Mouse (Mus musculus): Measurements from ENCODE around the gene Card9. TPM values are rescaled to one million over a fixed set of nuclear protein-coding genes. Genes with fewer than 3 reads are reported as not detected.

Gene Card9
- polyA plus RNA-seq, 1 experiment = 81.2 TPM

DNA sequence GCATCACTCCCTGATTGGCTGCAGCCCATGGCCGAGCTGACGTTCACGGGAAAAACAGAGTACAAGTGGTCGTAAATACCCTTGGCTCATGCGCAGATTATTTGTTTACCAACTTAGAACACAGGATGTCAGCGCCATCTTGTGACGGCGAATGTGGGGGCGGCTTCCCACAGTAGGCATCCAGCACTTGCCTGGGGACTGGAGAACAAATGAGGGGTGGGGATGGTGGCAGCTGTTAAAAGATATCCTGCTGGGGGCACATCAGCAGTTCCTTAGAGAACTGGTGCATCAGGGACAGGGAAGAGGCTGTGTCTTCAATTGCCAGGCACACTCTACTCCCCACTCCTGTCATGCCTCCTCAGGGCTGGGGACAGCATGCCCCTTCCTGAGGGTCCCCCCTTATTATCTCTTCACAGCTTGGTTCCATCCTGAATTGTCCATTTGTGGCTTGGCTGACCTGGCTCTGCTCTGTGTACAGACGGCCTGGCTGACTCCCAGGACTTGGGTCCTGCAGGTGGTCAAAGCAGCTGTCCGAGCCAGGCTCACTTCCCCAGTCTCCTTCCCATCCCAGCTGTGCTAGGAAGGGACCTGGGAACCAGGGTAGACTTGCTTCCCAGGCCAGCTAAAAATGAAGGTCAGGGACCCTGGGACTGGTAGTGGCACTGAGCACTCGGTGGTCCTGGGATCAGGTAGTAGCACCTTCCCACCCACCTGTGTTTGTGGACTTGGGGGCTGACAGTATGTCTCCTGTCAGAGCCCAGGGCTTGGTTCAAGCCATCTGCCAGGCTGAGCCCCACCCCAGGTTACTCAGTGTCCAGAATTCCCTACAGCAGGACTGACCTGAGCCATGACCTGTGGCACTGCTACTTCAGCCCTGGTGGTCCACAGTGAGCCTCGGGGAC, 22.2 kb downstream of the Card9 start:
- Histone ChIP-seq H3K9me3 (no peaks in the 10 kb centered on the region), H3K27me3 (replicated peaks) (no peaks in the 10 kb centered on the region), H3K4me1 (peaks cover 54% of the 10 kb centered on the region), H3K36me3 (replicated peaks; ENCODE audit: low read length) (peaks cover 46% of the 10 kb centered on the region), H3K4me3 (replicated peaks) (peak overlapping the region; percentile 35)
- TF ChIP-seq FLI1 (IDR thresholded peaks at IDR 0.05; ENCODE audit: low read length) (no peak), GATA1 (IDR thresholded peaks at IDR 0.05; ENCODE audit: borderline replicate concordance, low read length) (no peak)

DNA sequence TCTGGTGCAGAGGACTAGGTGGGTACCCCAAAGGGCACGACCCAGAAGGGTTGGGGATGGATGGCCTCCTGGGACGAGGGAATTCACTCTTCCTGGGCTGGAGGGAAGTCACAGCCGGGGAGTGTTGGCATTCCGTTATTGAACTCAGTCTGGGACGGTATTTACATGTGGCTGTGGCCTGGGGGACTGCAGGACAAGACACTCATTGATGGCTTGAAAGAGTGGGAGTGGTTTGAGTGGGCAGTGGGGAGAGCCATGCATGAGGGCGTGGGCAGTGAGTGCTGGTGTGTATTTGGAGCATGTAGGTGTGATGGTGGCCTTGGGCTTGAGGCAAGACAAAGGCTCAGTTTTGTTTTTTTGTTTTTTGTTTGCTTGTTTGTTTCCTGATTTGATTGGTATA, 30.0 kb downstream of the Card9 start:
- H3K9me3 ChIP-seq = no peaks in the 10 kb centered on the region
- peak overlapping the region; percentile 71 for H3K4me3 ChIP-seq (replicated peaks)
- H3K4me1 ChIP-seq = peaks cover 70% of the 10 kb centered on the region
- TF ChIP-seq FLI1 (IDR thresholded peaks at IDR 0.05; ENCODE audit: low read length) (no peak), GATA1 (IDR thresholded peaks at IDR 0.05; ENCODE audit: borderline replicate concordance, low read length) (no peak)
- no peaks in the 10 kb centered on the region for H3K27me3 ChIP-seq (replicated peaks)
- H3K36me3 ChIP-seq (replicated peaks; ENCODE audit: low read length) = peaks cover 28% of the 10 kb centered on the region

DNA sequence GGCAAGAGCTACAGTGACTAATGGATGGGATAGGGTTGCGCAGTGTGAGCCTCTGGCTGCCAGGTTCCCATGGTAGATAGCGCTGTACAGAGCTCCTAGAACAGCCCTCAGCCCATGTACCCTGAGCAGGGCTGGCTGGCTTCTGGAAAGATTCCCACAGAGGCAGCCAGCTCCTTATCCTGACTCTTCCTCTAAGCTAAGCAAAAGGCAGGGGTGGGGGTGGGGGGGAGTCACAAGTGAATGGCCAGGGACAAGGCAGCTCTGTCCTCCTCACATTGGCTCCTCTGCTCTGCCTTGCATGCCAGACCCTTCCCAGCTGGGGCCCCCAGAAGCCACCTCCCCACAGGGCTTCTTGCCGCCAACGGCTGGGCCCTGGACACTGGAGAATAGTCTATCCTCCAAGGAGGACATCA, 30.7 kb downstream of the Card9 start:
- no peaks in the 10 kb centered on the region for H3K27me3 ChIP-seq (replicated peaks)
- H3K9me3 ChIP-seq = no peaks in the 10 kb centered on the region
- TF ChIP-seq FLI1 (IDR thresholded peaks at IDR 0.05; ENCODE audit: low read length) = no peak
- peak overlapping the region; percentile 42 for H3K4me3 ChIP-seq (replicated peaks)
- peaks cover 77% of the 10 kb centered on the region for H3K4me1 ChIP-seq
- peaks cover 34% of the 10 kb centered on the region for H3K36me3 ChIP-seq (replicated peaks; ENCODE audit: low read length)

GRCm38 (mm10) chr2:26329402-26329801, 31.3 kb downstream of the Card9 start:
- Histone ChIP-seq H3K9me3 (no peaks in the 10 kb centered on the region), H3K4me1 (peaks cover 83% of the 10 kb centered on the region), H3K27me3 (replicated peaks) (no peaks in the 10 kb centered on the region), H3K4me3 (replicated peaks) (peak overlapping the region; percentile 59), H3K36me3 (replicated peaks; ENCODE audit: low read length) (peaks cover 40% of the 10 kb centered on the region)
- no peak for TF ChIP-seq GATA1 (IDR thresholded peaks at IDR 0.05; ENCODE audit: borderline replicate concordance, low read length)
- TF ChIP-seq FLI1 (IDR thresholded peaks at IDR 0.05; ENCODE audit: low read length) = no peak

- peaks cover 90% of the 10 kb centered on the region for H3K4me1 ChIP-seq
- TF ChIP-seq GATA1 (IDR thresholded peaks at IDR 0.05; ENCODE audit: borderline replicate concordance, low read length) (no peak), FLI1 (IDR thresholded peaks at IDR 0.05; ENCODE audit: low read length) (no peak)
- H3K9me3 ChIP-seq = no peaks in the 10 kb centered on the region
- peaks cover 55% of the 10 kb centered on the region for H3K36me3 ChIP-seq (replicated peaks; ENCODE audit: low read length)
- no peak overlapping the region for H3K4me3 ChIP-seq (replicated peaks)
- no peaks in the 10 kb centered on the region for H3K27me3 ChIP-seq (replicated peaks)
Observed at GRCm38 (mm10) chr2:26327852-26328251, 32.9 kb downstream of the Card9 start.

DNA sequence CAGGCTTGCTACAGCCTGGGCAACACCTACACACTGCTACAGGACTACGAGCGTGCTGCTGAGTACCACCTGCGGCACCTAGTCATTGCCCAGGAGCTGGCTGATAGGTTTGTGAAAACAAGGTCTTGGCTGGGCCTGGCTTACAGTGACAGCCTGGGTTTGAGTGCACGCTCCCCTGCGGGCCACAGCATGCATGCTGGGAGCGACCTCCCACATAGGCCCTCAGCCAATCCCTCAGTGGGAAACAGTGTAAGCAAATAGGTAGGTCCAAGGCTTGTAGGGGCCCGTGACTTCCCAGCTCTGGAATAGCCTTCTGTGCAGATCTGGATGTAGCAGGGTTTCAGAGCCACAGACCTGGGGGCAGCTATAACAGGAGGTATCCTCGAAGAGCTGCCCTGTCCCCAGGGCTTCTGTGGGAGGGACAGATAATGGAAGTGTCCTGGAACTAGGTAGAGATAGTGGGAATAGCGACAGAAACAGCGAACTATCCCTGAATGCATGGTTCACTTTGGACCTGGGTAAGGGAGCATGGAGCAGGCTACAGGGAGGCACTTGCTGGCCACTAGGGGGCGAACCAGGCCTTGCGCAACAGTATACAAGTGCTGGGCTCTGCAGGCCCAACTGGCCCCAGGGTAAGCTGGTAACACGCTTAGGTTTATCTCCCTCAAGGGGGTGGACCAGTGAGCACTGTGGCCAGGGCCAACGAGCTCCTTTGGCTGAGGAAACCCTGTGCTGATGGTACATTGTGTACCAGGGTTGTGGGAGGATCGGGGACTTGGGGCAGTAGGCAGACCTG, 35.1 kb downstream of the Card9 start:
- H3K36me3 ChIP-seq (replicated peaks; ENCODE audit: low read length) = peaks cover 57% of the 10 kb centered on the region
- H3K9me3 ChIP-seq = no peaks in the 10 kb centered on the region
- H3K27me3 ChIP-seq (replicated peaks) = peaks cover 3% of the 10 kb centered on the region
- peak overlapping the region; percentile 71 for H3K4me3 ChIP-seq (replicated peaks)
- no peak for TF ChIP-seq GATA1 (IDR thresholded peaks at IDR 0.05; ENCODE audit: borderline replicate concordance, low read length)
- TF ChIP-seq FLI1 (IDR thresholded peaks at IDR 0.05; ENCODE audit: low read length) = no peak
- H3K4me1 ChIP-seq = peaks cover 90% of the 10 kb centered on the region

DNA sequence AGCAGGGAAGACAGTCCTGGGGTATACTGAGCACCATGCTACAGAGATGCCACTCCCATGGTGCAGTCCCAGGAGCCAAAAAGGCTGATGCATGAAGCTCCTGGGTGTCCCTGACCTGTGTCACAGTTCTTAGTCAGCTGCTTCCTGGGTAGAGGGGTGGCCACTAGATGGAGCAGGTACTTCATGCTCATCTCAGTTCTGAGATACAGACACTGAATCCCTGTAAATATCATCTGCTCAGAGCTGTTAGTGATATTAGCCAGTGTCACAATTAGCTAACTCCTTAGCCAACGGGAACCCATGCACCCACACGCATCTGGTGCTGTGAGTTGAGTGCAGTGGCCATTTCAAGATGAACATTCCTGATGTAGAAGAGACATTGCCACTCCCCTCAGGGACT, 35.8 kb downstream of the Card9 start:
- Histone ChIP-seq H3K27me3 (replicated peaks) (peaks cover 7% of the 10 kb centered on the region), H3K4me1 (peaks cover 90% of the 10 kb centered on the region), H3K4me3 (replicated peaks) (peak overlapping the region; percentile 6), H3K36me3 (replicated peaks; ENCODE audit: low read length) (peaks cover 53% of the 10 kb centered on the region), H3K9me3 (no peaks in the 10 kb centered on the region)
- TF ChIP-seq GATA1 (IDR thresholded peaks at IDR 0.05; ENCODE audit: borderline replicate concordance, low read length) = no peak
- no peak for TF ChIP-seq FLI1 (IDR thresholded peaks at IDR 0.05; ENCODE audit: low read length)

DNA sequence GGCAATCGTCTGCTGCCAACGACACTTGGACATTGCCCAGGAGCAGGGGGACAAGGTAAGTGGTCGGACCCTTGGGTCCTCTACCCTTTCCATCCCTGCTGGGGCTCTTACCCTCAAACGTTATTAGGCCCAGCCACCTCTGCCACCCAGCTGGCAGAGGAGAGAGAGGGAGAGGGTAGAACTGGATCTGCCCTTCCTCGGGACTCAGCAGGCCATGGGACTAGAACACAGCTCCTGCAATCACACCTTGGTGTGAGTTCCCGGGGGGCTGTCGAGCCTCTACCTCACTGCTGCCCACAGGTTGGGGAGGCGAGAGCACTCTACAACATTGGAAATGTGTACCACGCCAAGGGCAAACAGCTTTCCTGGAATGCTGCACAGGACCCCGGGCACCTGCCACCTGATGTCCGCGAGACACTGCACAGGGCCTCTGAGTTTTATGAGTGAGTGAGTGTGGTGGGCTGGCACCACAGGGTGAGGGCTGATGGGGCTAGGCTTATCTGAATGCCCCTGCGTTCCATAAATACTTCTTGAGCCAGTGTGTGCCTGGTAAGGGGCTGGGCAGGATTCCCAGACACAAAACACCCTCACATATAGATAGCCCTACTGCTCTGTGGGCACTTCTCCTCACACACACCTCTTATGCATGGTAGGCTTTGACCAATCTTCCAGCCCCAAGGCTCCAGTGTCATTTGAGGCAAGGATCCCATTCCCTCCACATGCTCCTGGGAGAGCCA, 37.0 kb downstream of the Card9 start:
- no peaks in the 10 kb centered on the region for H3K9me3 ChIP-seq
- no peak overlapping the region for H3K4me3 ChIP-seq (replicated peaks)
- TF ChIP-seq FLI1 (IDR thresholded peaks at IDR 0.05; ENCODE audit: low read length) (no peak), GATA1 (IDR thresholded peaks at IDR 0.05; ENCODE audit: borderline replicate concordance, low read length) (no peak)
- H3K27me3 ChIP-seq (replicated peaks) = peaks cover 10% of the 10 kb centered on the region
- H3K36me3 ChIP-seq (replicated peaks; ENCODE audit: low read length) = peaks cover 53% of the 10 kb centered on the region
- H3K4me1 ChIP-seq = peaks cover 86% of the 10 kb centered on the region
